Mouse (Mus musculus) neural tube, embryonic 13.5 days (tissue): ENCODE data around the gene Ano6. TPM values are rescaled to one million over a fixed set of nuclear protein-coding genes. Genes with fewer than 3 reads are reported as not detected.

Experiments used
- ATAC-seq: fragments of 200-750 bp; cut with Nextera tagmentation; 2 replicates; pipeline ENCODE4 v1.8.0; 2017; ENCODE audit warnings: low read depth, mild to moderate bottlenecking, moderate TSS enrichment, moderate library complexity
- H3K27ac ChIP-seq: fragments of 300-500 bp; sonication (generic); replicated peaks from 2 replicates; pipeline ENCODE4 v1.5.1; 2015; ENCODE audit warnings: moderate library complexity, mild to moderate bottlenecking, inconsistent platforms
- H3K27me3 ChIP-seq: fragments of 300-500 bp; sonication (generic); 2 replicates; pipeline ENCODE4 v1.6.1; 2015; ENCODE audit warnings: mild to moderate bottlenecking, inconsistent platforms
- H3K36me3 ChIP-seq: fragments of 300-500 bp; sonication (generic); 2 replicates; pipeline ENCODE4 v1.6.1; 2015; ENCODE audit warnings: mild to moderate bottlenecking, inconsistent platforms
- H3K4me1 ChIP-seq: fragments of 300-500 bp; sonication (generic); replicated peaks from 2 replicates; pipeline ENCODE4 v1.6.1; 2015; ENCODE audit warnings: inconsistent platforms
- H3K4me2 ChIP-seq: fragments of 300-500 bp; sonication (generic); 2 replicates; pipeline ENCODE4 v1.6.1; 2015; ENCODE audit warnings: inconsistent platforms, mild to moderate bottlenecking, moderate library complexity
- H3K4me3 ChIP-seq: fragments of 300-500 bp; sonication (generic); 2 replicates; pipeline ENCODE4 v1.5.1; 2015; ENCODE audit warnings: mild to moderate bottlenecking, inconsistent platforms
- H3K9ac ChIP-seq: fragments of 300-500 bp; sonication (generic); 2 replicates; pipeline ENCODE4 v1.6.1; 2015; ENCODE audit warnings: moderate library complexity, mild to moderate bottlenecking, inconsistent platforms
- H3K9me3 ChIP-seq: fragments of 300-500 bp; sonication (generic); 2 replicates; pipeline ENCODE4 v1.6.1; 2016; ENCODE audit warnings: inconsistent platforms
- WGBS: fragments of 180-500 bp; shearing (Covaris S2); methylation state at CpG from one replicate; pipeline ENCODE4 v1.1.7; 2015; 5-methylcytosine and 5-hydroxymethylcytosine counted together
- polyA plus RNA-seq: library from polyadenylated mRNA; unstranded; fragments of >200 nt; fragmentation: Nextera tagmentation; extraction: Ambion mirVana; gene quantifications from 2 replicates; pipeline ENCODE4 v1.2.1, GENCODE M21; 2015

Gene Ano6
- polyA plus RNA-seq, 1 experiment from 2014 or later, result 30.2 TPM

DNA sequence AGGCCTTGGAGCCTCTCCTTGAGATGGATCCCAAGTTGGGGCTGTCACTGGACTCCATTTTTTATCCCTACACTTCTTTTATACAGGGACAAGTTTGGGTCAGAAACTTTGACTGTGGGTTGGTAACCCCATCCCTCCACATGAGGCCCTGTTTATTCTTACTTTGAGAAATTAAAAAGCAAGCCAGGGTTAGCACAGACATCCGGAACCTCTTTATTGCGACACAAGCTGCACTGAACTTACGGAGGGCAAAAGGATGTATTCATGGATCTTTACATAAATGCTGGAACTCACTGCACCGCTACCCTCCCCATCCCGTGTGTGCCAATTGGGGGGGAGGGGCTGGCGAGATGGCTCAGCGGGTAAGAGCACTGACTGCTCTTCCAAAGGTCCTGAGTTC is 105.1 kb downstream of the Ano6 start:
- no peak overlapping the region for H3K4me2 ChIP-seq
- 92% methylated on average over 7 of the region's 7 CpGs for WGBS
- H3K9me3 ChIP-seq, result no peaks in the 10 kb centered on the region
- no peaks in the 10 kb centered on the region for H3K27me3 ChIP-seq
- H3K27ac ChIP-seq, result no peak overlapping the region
- peaks cover 13% of the 10 kb centered on the region; the same call in 1 of the 2 replicates for H3K36me3 ChIP-seq
- H3K4me1 ChIP-seq, result peaks cover 4% of the 10 kb centered on the region; the same call in 1 of the 2 replicates
- no peak for ATAC-seq
- H3K9ac ChIP-seq, result no peak overlapping the region
- no peak overlapping the region for H3K4me3 ChIP-seq

DNA sequence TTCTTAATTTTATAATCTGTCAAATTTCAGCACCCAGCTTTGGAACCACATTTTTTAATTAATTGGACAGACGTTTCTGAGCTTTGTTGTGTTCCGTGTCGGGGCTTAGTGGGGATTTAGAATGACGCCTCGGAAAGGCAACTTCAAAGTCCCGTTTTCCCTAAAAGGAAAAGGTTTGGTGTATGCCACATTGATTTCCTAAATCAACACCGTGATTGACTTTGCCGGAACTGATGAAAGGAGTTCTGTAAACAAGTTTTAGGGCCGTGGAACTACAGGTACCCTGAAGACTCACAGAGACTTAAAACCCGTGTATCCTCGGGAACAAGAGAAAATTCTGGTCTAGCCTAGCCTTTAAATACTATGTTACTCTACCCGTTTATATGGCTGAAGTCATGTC is 107.0 kb downstream of the Ano6 start:
- ATAC-seq, result no peak
- Histone ChIP-seq H3K9me3 (no peaks in the 10 kb centered on the region), H3K4me2 (no peak overlapping the region), H3K4me1 (peaks cover 3% of the 10 kb centered on the region; the same call in 1 of the 2 replicates), H3K27me3 (no peaks in the 10 kb centered on the region), H3K27ac (no peak overlapping the region), H3K4me3 (no peak overlapping the region), H3K36me3 (peaks cover 13% of the 10 kb centered on the region; the same call in 1 of the 2 replicates), H3K9ac (no peak overlapping the region)
- 93% methylated on average over 12 of the region's 12 CpGs for WGBS

DNA sequence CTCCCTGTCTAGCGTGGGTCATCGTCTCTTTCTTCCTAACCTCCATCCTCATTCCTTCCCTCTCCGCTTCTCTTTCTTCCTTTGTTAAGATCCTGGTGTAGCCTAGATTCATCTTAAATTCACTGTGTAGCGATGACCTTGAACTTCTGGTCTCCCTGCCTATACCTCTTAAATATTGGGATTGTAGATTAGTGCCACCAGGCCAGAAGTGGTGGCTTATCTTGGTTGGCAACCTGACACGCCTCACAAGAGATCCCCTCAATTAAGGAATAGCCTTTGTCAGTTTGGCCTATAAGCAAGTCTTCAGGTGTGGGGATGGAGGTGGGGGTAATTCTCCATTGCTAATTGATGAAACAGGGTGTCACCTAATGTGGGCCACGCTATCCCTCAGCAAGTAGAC is 107.8 kb downstream of the Ano6 start:
- Histone ChIP-seq H3K4me2 (no peak overlapping the region), H3K4me1 (peaks cover under 1% of the 10 kb centered on the region), H3K27me3 (no peaks in the 10 kb centered on the region), H3K9ac (no peak overlapping the region), H3K9me3 (no peaks in the 10 kb centered on the region), H3K4me3 (no peak overlapping the region), H3K27ac (no peak overlapping the region), H3K36me3 (peaks cover 13% of the 10 kb centered on the region; the same call in 1 of the 2 replicates)
- no peak for ATAC-seq
- WGBS, result 93% methylated on average over 6 of the region's 6 CpGs

DNA sequence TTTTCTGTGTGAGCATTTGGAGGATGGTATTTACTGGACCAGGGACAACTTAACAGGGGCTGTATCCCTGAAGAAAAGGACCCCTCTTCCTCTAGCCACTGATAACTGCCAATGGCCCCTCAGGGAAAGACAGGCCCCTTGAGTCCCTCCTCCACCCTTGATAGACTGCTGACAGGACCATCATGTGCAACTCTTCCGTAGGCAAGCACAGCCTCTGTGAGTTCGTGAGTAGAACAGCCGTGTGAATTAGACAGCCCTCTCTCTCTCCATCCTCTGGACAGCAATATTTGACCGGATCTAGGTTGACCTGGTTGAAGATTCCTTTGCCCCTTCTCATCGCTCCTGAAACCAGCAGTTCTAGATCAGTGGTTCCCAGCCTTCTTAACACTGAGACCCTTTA is 111.8 kb downstream of the Ano6 start:
- no peaks in the 10 kb centered on the region for H3K36me3 ChIP-seq
- no peak overlapping the region for H3K27ac ChIP-seq
- H3K9ac ChIP-seq, result no peak overlapping the region
- H3K4me3 ChIP-seq, result no peak overlapping the region
- no peaks in the 10 kb centered on the region for H3K9me3 ChIP-seq
- ATAC-seq, result no peak
- H3K27me3 ChIP-seq, result no peaks in the 10 kb centered on the region
- H3K4me1 ChIP-seq, result peaks cover 29% of the 10 kb centered on the region
- WGBS, result 85% methylated on average over 5 of the region's 5 CpGs
- no peak overlapping the region for H3K4me2 ChIP-seq

DNA sequence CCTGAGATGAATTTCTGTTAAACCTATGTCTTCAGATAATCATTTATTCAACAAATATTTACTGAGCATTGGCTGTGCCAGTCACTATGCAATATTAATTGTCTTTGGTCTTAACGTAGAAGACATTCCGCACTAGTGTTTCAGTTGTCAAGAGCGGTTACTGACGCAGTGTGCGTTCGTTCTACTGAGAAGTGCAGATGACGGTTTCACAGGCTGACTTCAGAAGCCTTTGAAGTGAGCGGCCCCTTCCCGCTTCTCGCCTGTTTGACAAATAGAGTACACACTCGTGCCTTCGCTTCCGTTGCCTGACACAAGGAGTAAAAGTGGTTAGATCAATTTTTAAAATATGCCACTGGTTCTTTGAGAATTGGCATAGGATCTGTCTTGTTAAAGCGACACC is 113.6 kb downstream of the Ano6 start:
- Histone ChIP-seq H3K9me3 (no peaks in the 10 kb centered on the region), H3K36me3 (no peaks in the 10 kb centered on the region), H3K27ac (no peak overlapping the region), H3K4me2 (no peak overlapping the region), H3K4me3 (no peak overlapping the region), H3K27me3 (no peaks in the 10 kb centered on the region), H3K4me1 (peaks cover 29% of the 10 kb centered on the region), H3K9ac (no peak overlapping the region)
- ATAC-seq, result no peak
- WGBS, result 77% methylated on average over 14 of the region's 14 CpGs

DNA sequence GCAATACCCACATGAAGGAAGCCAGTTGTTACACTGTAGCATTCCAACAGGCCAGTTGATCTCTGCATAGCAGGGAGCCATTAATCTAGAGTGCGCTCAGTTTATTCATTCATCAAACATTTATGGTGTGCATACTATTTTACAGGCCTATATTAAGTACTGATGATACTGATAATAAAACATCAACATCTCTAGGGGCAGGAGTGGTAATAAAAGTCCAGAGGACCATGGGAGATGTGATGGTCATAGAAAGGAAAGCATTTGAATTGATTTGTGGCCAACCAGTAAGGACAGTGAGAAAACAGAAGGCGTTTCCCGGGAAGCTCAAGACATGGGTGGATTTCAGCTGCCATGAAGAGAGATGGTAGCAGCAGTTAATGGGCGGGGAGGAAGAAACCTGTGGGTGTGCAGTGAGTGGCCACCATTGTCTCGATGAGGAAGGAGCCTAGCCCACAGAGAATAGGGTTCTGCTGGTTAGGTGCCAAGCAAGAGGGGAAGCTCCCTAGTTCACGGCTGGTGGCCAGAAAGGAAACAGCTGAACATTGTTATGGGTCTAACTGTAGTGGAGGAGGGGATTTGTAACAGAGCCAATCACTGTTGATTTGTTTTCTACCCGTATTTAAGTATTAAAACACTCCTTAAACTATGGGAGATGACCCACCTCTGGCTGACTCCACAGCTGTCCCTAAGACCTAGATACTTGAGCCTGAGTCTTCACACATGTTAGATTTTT is 115.5 kb downstream of the Ano6 start:
- H3K4me1 ChIP-seq, result peaks cover 33% of the 10 kb centered on the region
- 54% methylated on average over 7 of the region's 7 CpGs for WGBS
- ATAC-seq, result peak; percentile 67
- H3K4me3 ChIP-seq, result no peak overlapping the region
- H3K36me3 ChIP-seq, result no peaks in the 10 kb centered on the region
- H3K9ac ChIP-seq, result no peak overlapping the region
- no peak overlapping the region for H3K27ac ChIP-seq
- H3K4me2 ChIP-seq, result no peak overlapping the region
- H3K27me3 ChIP-seq, result no peaks in the 10 kb centered on the region
- H3K9me3 ChIP-seq, result no peaks in the 10 kb centered on the region

DNA sequence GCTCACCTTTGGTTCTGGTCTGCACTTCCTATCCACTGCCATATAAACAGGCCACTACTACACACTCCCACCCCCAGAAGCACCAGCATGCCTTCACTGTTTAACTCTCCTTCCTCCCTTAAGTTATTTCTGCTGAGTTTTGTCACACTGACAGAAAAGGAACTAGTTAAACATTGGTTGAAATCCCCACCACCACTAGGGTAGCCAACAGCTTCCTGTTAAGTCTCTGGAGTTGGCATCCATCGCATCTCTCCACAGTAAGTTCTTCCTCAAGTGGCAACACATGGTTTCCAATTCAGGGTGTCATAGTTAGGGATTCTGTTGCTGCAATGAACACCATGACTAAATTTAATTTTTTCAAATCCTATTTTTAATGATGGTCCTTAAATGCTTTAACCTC is 116.2 kb downstream of the Ano6 start:
- no peak overlapping the region for H3K27ac ChIP-seq
- no peaks in the 10 kb centered on the region for H3K27me3 ChIP-seq
- H3K36me3 ChIP-seq, result no peaks in the 10 kb centered on the region
- ATAC-seq, result no peak
- H3K4me3 ChIP-seq, result no peak overlapping the region
- H3K4me1 ChIP-seq, result peaks cover 33% of the 10 kb centered on the region
- no peak overlapping the region for H3K4me2 ChIP-seq
- no peak overlapping the region for H3K9ac ChIP-seq
- H3K9me3 ChIP-seq, result no peaks in the 10 kb centered on the region
- WGBS, result 95% methylated on average over 1 of the region's 1 CpGs

DNA sequence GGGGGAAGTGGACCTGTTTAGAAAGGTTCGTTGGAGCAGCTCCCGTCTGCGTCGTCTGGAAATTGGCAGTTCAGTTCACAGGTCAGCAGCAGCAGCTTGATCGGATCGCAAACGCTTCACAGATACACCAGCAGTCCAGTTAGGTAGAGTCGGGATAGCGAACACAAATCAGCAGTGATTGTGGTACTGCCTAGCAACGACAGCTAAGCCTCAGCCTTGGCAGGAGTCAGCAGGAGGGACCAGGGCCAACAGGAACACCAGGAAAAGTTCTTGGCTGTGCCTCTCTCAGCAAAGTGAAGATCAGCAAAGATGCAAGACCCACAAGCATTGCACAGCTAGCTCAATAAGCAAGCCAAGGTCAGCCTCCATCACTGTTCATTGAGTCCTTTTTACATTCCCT is 116.7 kb downstream of the Ano6 start:
- no peak overlapping the region for H3K9ac ChIP-seq
- WGBS, result 80% methylated on average over 10 of the region's 10 CpGs
- H3K4me3 ChIP-seq, result no peak overlapping the region
- H3K4me1 ChIP-seq, result peaks cover 33% of the 10 kb centered on the region
- no peaks in the 10 kb centered on the region for H3K9me3 ChIP-seq
- H3K4me2 ChIP-seq, result no peak overlapping the region
- H3K27ac ChIP-seq, result no peak overlapping the region
- H3K27me3 ChIP-seq, result no peaks in the 10 kb centered on the region
- ATAC-seq, result no peak
- no peaks in the 10 kb centered on the region for H3K36me3 ChIP-seq

DNA sequence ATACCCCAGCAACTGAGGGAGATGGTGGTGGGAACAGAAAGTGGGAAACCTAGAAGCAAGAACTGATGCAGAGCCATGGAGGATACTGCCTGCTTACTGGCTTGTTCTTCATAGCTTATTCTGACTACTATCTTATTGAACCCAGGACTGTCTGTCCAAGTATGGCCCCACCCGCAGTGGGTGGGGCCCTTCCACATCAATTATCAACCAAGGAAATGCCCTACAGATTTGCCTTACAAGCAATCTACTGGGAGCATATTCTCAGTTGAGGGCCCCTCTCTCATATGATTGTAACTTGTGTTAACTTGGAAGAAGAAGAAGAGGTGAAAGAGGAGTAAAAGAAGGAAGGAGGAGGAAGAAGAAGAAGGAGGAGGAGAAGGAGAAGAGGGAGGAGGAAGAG is 117.3 kb downstream of the Ano6 start:
- Histone ChIP-seq H3K4me3 (no peak overlapping the region), H3K4me2 (no peak overlapping the region), H3K27ac (no peak overlapping the region), H3K36me3 (0 out of 2 replicates have a peak, but pooled peaks cover 2% of the 10 kb centered on the region), H3K9me3 (no peaks in the 10 kb centered on the region), H3K9ac (no peak overlapping the region), H3K27me3 (no peaks in the 10 kb centered on the region), H3K4me1 (peaks cover 33% of the 10 kb centered on the region)
- WGBS, result 97% methylated on average over 1 of the region's 1 CpGs
- no peak for ATAC-seq

DNA sequence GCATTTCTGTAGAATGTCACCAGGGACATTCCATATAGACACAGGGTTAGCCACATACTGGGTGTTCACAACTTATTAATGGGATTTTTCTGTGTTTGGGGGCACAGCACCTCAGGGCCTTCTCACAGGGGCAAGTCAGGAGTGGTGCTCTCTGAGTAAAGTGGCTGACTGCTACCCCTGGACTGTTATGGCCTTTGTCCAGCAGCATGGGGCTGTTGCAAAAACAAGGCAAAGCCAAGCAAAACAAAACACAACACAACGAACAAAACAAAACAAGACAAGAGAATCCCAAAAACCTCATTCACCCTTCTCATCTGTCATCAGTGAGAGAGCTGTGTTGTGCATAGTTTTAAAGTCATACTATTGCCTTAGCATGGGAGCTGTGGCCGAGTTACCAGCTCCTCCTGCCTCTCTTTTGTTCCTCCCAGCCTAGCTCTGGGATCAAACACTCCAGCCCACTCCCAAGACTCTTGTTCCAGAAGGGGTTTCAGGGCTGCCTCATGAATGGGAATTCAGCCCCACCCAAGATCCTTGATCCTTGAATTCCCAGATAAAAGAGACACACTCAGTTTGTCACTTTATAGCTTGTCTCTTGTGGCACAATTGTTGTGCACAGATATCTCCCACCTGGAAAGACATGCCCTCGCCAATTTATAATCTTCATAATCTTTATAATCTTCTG is 119.6 kb downstream of the Ano6 start:
- no peaks in the 10 kb centered on the region for H3K27me3 ChIP-seq
- no peak overlapping the region for H3K4me3 ChIP-seq
- WGBS, result 68% methylated on average over 3 of the region's 3 CpGs
- ATAC-seq, result no peak
- no peaks in the 10 kb centered on the region for H3K9me3 ChIP-seq
- H3K4me2 ChIP-seq, result no peak overlapping the region
- H3K27ac ChIP-seq, result no peak overlapping the region
- peaks cover 19% of the 10 kb centered on the region for H3K4me1 ChIP-seq
- H3K36me3 ChIP-seq, result peaks cover 16% of the 10 kb centered on the region
- H3K9ac ChIP-seq, result no peak overlapping the region

DNA sequence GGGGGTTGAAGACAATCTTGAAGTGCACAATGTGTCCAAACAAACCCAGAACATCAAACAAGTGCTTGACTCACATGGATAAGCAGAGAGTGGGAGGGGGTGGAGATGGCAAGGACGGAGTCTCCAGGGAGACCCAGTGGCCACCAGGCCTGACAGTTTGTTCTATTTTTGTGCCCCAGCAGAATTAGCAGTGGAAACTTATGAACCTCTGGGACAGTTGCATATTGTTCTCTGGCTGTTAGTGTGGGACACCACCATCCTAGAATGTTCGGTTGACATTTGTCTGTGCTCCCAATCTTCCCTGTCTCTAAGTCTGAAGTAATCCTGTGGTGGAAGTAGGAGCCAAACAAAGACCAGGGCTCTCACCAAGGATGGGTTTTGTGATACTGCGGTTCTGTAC is 124.3 kb downstream of the Ano6 start:
- peaks cover 27% of the 10 kb centered on the region for H3K36me3 ChIP-seq
- H3K4me3 ChIP-seq, result no peak overlapping the region
- H3K9me3 ChIP-seq, result no peaks in the 10 kb centered on the region
- no peak overlapping the region for H3K9ac ChIP-seq
- no peak overlapping the region for H3K4me2 ChIP-seq
- H3K27ac ChIP-seq, result no peak overlapping the region
- H3K27me3 ChIP-seq, result no peaks in the 10 kb centered on the region
- WGBS, result 86% methylated on average over 3 of the region's 3 CpGs
- no peak for ATAC-seq
- H3K4me1 ChIP-seq, result peaks cover 4% of the 10 kb centered on the region; the same call in 1 of the 2 replicates

DNA sequence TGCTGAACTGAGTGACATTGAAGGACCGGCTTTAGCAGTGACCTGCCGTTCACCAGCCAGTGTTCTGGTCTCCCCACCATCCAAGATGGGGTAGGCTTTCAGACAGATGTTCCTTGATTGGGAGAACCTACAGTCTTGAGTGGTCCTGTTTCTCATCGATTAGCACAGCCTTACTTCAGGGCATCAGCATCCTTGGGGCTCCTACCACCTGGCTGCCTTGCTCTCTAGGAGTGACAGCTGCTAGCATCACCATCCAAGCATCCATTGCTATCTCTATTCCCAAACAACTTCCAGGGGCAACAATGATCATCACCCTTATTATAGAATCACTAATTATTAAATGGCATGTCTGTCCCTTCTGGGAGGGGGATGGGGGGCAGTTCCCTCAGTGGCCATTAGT is 124.8 kb downstream of the Ano6 start:
- WGBS, result 96% methylated on average over 3 of the region's 3 CpGs
- Histone ChIP-seq H3K4me1 (no peaks in the 10 kb centered on the region; the same call in 1 of the 2 replicates), H3K4me2 (no peak overlapping the region)

More for the DNA sequence above, 124.8 kb downstream of the Ano6 start:
- Histone ChIP-seq H3K36me3 (peaks cover 27% of the 10 kb centered on the region), H3K4me3 (no peak overlapping the region), H3K9ac (no peak overlapping the region), H3K27me3 (no peaks in the 10 kb centered on the region), H3K27ac (no peak overlapping the region), H3K9me3 (no peaks in the 10 kb centered on the region)
- no peak for ATAC-seq
